9 mouse cellular contexts compared by ENCODE assay signal in genomic region chr8:125669159-125669699, GRCm38 (mm10). TPM values are rescaled to one million over a fixed set of nuclear protein-coding genes. Genes with fewer than 3 reads are reported as not detected.
A peak's percentile ranks its signal among the peaks of the same experiment; 100 is the strongest.
DNase-seq lines count a peak whose midpoint lies in the region; ATAC-seq lines count a peak whose summit lies in the region.
"Had no signal": no experiment of that assay in that cellular context is flagged by ENCODE, and none has a peak within 500 bp of the region (broad histone marks: within the 10 kb centered on the region; RNA-seq: fewer than 3 reads in every experiment).

No protein-coding gene starts in this region.

- no peak overlapping the region for H3K27ac ChIP-seq in heart, embryonic 14.5 days (replicated peaks in 1 of 2; ENCODE audit: control insufficient read depth in 1 of 2, insufficient read depth in 1 of 2, low read depth in 2 of 2, low read length in 2 of 2)
- peak overlapping the region; percentile 91 for H3K27ac ChIP-seq in embryonic facial prominence, embryonic 10.5 days (replicated peaks)
- peak overlapping the region; percentile 41; the same call in 1 of the 2 replicates for H3K27ac ChIP-seq in hindbrain, embryonic 13.5 days
- H3K27ac ChIP-seq in midbrain, embryonic 10.5 days (replicated peaks) = peak overlapping the region; percentile 93

- no peaks in the 10 kb centered on the region for H3K27me3 ChIP-seq in heart, embryonic 14.5 days (ENCODE audit: control insufficient read depth, insufficient read depth, low read length)
- peaks cover 12% of the 10 kb centered on the region for H3K27me3 ChIP-seq in embryonic facial prominence, embryonic 10.5 days (replicated peaks; ENCODE audit: low read depth, poor library complexity, severe bottlenecking)
- 0 out of 2 replicates have a peak, but pooled peaks cover 2% of the 10 kb centered on the region for H3K27me3 ChIP-seq in hindbrain, embryonic 13.5 days
- H3K27me3 ChIP-seq in midbrain, embryonic 10.5 days (ENCODE audit: low read depth, poor library complexity, severe bottlenecking) = peaks cover 30% of the 10 kb centered on the region

- 80% methylated on average over 14 of the region's 14 CpGs for WGBS in heart, embryonic 14.5 days
- WGBS in embryonic facial prominence, embryonic 10.5 days = 80% methylated on average over 14 of the region's 14 CpGs
- WGBS in hindbrain, embryonic 13.5 days = 83% methylated on average over 14 of the region's 14 CpGs
- WGBS in midbrain, embryonic 10.5 days = 78% methylated on average over 14 of the region's 14 CpGs

- no peak for DNase-seq in heart, adult 18-20 months
- no peak for DNase-seq in embryonic facial prominence, embryonic 10.5 days (ENCODE audit: low spot score)
- DNase-seq in midbrain, embryonic 10.5 days (ENCODE audit: low spot score) = no peak
- no peak for DNase-seq in right cerebral cortex, postnatal 25 days
- DNase-seq in layer of hippocampus, postnatal 10 days (ENCODE audit: low spot score in 2 of 2) = no peak

- H3K4me1 ChIP-seq in heart, embryonic 14.5 days (ENCODE audit: control insufficient read depth in 2 of 2, insufficient read depth in 2 of 2, low read length in 2 of 2) = peaks cover 19 to 34% of the 10 kb centered on the region in 2 experiments
- peaks cover 22% of the 10 kb centered on the region for H3K4me1 ChIP-seq in embryonic facial prominence, embryonic 10.5 days
- peaks cover 18% of the 10 kb centered on the region for H3K4me1 ChIP-seq in hindbrain, embryonic 13.5 days (replicated peaks)
- peaks cover 42% of the 10 kb centered on the region for H3K4me1 ChIP-seq in midbrain, embryonic 10.5 days

- H3K36me3 ChIP-seq in heart, embryonic 14.5 days (ENCODE audit: control insufficient read depth, insufficient read depth, low read length) = 0 out of 2 replicates have a peak, but pooled peaks cover 6% of the 10 kb centered on the region
- peaks cover 24% of the 10 kb centered on the region for H3K36me3 ChIP-seq in embryonic facial prominence, embryonic 10.5 days (replicated peaks)
- H3K36me3 ChIP-seq in hindbrain, embryonic 13.5 days = peaks cover 18% of the 10 kb centered on the region
- peaks cover 25% of the 10 kb centered on the region for H3K36me3 ChIP-seq in midbrain, embryonic 10.5 days

- H3K9me3 ChIP-seq in heart, embryonic 14.5 days (ENCODE audit: control insufficient read depth, low read length) = peaks cover 22% of the 10 kb centered on the region
- H3K9me3 ChIP-seq in embryonic facial prominence, embryonic 10.5 days = peaks cover 31% of the 10 kb centered on the region
- H3K9me3 ChIP-seq in hindbrain, embryonic 13.5 days = peaks cover 21% of the 10 kb centered on the region
- H3K9me3 ChIP-seq in midbrain, embryonic 10.5 days (replicated peaks) = peaks cover 37% of the 10 kb centered on the region

- H3K9ac ChIP-seq in heart, embryonic 14.5 days (ENCODE audit: low read length) = no peak overlapping the region
- H3K9ac ChIP-seq in hindbrain, embryonic 13.5 days = 0 out of 2 replicates have a peak overlapping the region, but pooled peaks have one; percentile 30

- H3K4me3 ChIP-seq in heart, embryonic 14.5 days (ENCODE audit: control insufficient read depth in 1 of 2, insufficient read depth in 1 of 2, low read depth in 1 of 2, low read length in 2 of 2) = peak overlapping the region in 1 of 2 experiments; percentile 64; a peak in 2 of 4 replicates
- H3K4me3 ChIP-seq in embryonic facial prominence, embryonic 10.5 days = peak overlapping the region; percentile 77
- H3K4me3 ChIP-seq in hindbrain, embryonic 13.5 days = peak overlapping the region; percentile 56
- H3K4me3 ChIP-seq in midbrain, embryonic 10.5 days = peak overlapping the region; percentile 74

- ATAC-seq in heart, embryonic 14.5 days (ENCODE audit: insufficient number of reproducible peaks, insufficient read depth, low FRiP score, low read depth) = no peak; the same call in 1 of the 2 replicates
- ATAC-seq in hindbrain, embryonic 13.5 days (ENCODE audit: low FRiP score) = peak; percentile 21; the same call in 1 of the 2 replicates
- ATAC-seq in granulocyte monocyte progenitor cell, adult 5-6 weeks (replicated peaks; ENCODE audit: poor library complexity, severe bottlenecking) = no peak

- peak overlapping the region; percentile 88 for H3K4me2 ChIP-seq in heart, embryonic 14.5 days (ENCODE audit: low read length)
- H3K4me2 ChIP-seq in hindbrain, embryonic 13.5 days = peak overlapping the region; percentile 89

RNA-seq across cellular contexts. Expression of gene Map10, which starts 0.4 kb away (rescaled TPM):
- 7.8 and 8.0 TPM in 2 replicates for polyA plus RNA-seq in heart, embryonic 14.5 days (2014; fragmentation: Nextera tagmentation; extraction: Ambion mirVana)
- 1 to 10 TPM; 4.5 to 5.1 TPM for total RNA-seq in heart, adult 18-20 months (2021)
- polyA plus RNA-seq in embryonic facial prominence, embryonic 10.5 days (2016; fragmentation: Nextera tagmentation; extraction: Ambion mirVana) = 5.7 and 7.0 TPM in 2 replicates
- polyA plus RNA-seq in hindbrain, embryonic 13.5 days (2015; fragmentation: Nextera tagmentation; extraction: Ambion mirVana) = 7.0 and 8.0 TPM in 2 replicates
- 7.8 and 8.0 TPM in 2 replicates for polyA plus RNA-seq in midbrain, embryonic 10.5 days (2016; fragmentation: Nextera tagmentation; extraction: Ambion mirVana)
- total RNA-seq in granulocyte monocyte progenitor cell, adult 5-6 weeks (2014; fragmentation: Nextera tagmentation) = 1.2 and 1.3 TPM in 2 replicates
- 0.57 and 1.4 TPM in 2 replicates for total RNA-seq in granulocyte monocyte progenitor cell, adult 5-6 weeks (2017)
- total RNA-seq in layer of hippocampus, postnatal 10 days (2021) = 1 to 10 TPM; 4.4 to 4.6 TPM
- total RNA-seq: MEL had no signal

Comparison
In these comparisons a context has a peak if more than half of its experiments do, and no peak if none do; other contexts are left out.
1. H3K27ac ChIP-seq: peak in embryonic facial prominence, embryonic 10.5 days (single experiment), hindbrain, embryonic 13.5 days (single experiment) and midbrain, embryonic 10.5 days (single experiment); none in heart, embryonic 14.5 days (0 of 2).